Mouse (Mus musculus) MEL-GATA-1-ER (cell line): ENCODE results near the gene Elob.

Experiments
- DNase-seq: peaks from one replicate; pipeline ENCODE4 v3.0.0-alpha.2; 2012; ENCODE audit warnings: low read depth; ENCODE audit errors: extremely low read depth

The Elob gene

GRCm38 (mm10) chr17:23829064-23829619, at the start of gene Elob:
Elob (minus strand) TSS chr17:23829136.
- peak; percentile 76 for DNase-seq

GRCm38 (mm10) chr17:23877166-23877565, 48.2 kb upstream of the Elob start:
- DNase-seq = no peak

GRCm38 (mm10) chr17:23876741-23877140, 47.8 kb upstream of the Elob start:
- DNase-seq = no peak

- peak; percentile 12 for DNase-seq
Measured at GRCm38 (mm10) chr17:23873884-23874856, 45.2 kb upstream of the Elob start.

GRCm38 (mm10) chr17:23868513-23868912, 39.6 kb upstream of the Elob start:
- no peak for DNase-seq

- no peak for DNase-seq
Measured at GRCm38 (mm10) chr17:23867756-23868155, 38.8 kb upstream of the Elob start, which contains the start of gene Prss21. Prss21 (plus strand) TSS chr17:23868056.

- DNase-seq = no peak
Measured at GRCm38 (mm10) chr17:23862926-23863325, 34.0 kb upstream of the Elob start.

- no peak for DNase-seq
Measured at GRCm38 (mm10) chr17:23857913-23858312, 29.0 kb upstream of the Elob start.

GRCm38 (mm10) chr17:23857193-23857592, 28.3 kb upstream of the Elob start:
- DNase-seq = no peak

GRCm38 (mm10) chr17:23854229-23854765, 25.4 kb upstream of the Elob start:
- DNase-seq = no peak

GRCm38 (mm10) chr17:23853292-23853691, 24.4 kb upstream of the Elob start:
- peak; percentile 12 for DNase-seq

GRCm38 (mm10) chr17:23850853-23851749, 22.2 kb upstream of the Elob start:
- peak; percentile 70 for DNase-seq

GRCm38 (mm10) chr17:23850028-23850427, 21.1 kb upstream of the Elob start:
- no peak for DNase-seq

GRCm38 (mm10) chr17:23843812-23844273, 14.9 kb upstream of the Elob start, which contains the start of the genes Prss32 and Prss41:
Prss32 (plus strand) TSS chr17:23843855.
Prss41 (minus strand) TSS chr17:23844172.
- DNase-seq = peak; percentile 61

- peak; percentile 46 for DNase-seq
Measured at GRCm38 (mm10) chr17:23843141-23843811, 14.3 kb upstream of the Elob start.

GRCm38 (mm10) chr17:23841145-23841544, 12.2 kb upstream of the Elob start:
- DNase-seq = peak; percentile 71

GRCm38 (mm10) chr17:23836006-23836575, 7.2 kb upstream of the Elob start, which contains the start of gene Prss33:
Prss33 (minus strand) TSS chr17:23836056.
- no peak for DNase-seq

GRCm38 (mm10) chr17:23831201-23831600, 2.3 kb upstream of the Elob start:
- DNase-seq = no peak

GRCm38 (mm10) chr17:23828271-23829001, 500 bp downstream of the Elob start:
- DNase-seq = no peak
